Mouse (Mus musculus) fibroblast of lung, adult 2 months (primary cell): ENCODE data around the gene Catip.

Source experiments
- DNase-seq: peaks from one replicate; pipeline ENCODE4 v3.0.0-alpha.2; 2011; ENCODE audit warnings: low read depth

The Catip gene

GRCm38 (mm10) chr1:74400531-74400930, 38.6 kb downstream of the Catip start:
- DNase-seq = no peak

GRCm38 (mm10) chr1:74401015-74401702, 39.3 kb downstream of the Catip start:
- no peak for DNase-seq

DNA sequence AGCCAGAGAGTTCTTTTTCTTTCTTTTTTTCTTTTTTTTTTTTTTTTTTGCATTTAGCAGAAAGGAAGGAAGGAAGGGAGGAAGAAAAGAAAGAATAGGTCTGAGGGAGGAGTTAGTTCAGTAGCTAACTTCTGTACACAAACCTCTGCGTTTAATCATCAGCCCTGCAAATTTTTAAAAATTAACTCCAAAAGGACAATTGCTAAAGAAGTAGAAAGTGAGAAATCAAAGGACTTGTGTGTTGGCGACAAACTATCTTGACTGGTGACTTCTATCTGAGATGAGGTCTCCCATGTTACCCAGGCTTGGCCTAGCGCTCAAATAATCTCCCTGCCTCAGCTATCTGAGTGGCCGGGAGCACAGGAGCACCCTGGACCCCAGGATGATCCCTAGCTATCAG, 42.3 kb downstream of the Catip start:
- DNase-seq = no peak

GRCm38 (mm10) chr1:74408589-74409504, 46.9 kb downstream of the Catip start, which contains the start of gene Vil1:
Vil1 (plus strand) TSS chr1:74409376.
- DNase-seq = no peak

DNA sequence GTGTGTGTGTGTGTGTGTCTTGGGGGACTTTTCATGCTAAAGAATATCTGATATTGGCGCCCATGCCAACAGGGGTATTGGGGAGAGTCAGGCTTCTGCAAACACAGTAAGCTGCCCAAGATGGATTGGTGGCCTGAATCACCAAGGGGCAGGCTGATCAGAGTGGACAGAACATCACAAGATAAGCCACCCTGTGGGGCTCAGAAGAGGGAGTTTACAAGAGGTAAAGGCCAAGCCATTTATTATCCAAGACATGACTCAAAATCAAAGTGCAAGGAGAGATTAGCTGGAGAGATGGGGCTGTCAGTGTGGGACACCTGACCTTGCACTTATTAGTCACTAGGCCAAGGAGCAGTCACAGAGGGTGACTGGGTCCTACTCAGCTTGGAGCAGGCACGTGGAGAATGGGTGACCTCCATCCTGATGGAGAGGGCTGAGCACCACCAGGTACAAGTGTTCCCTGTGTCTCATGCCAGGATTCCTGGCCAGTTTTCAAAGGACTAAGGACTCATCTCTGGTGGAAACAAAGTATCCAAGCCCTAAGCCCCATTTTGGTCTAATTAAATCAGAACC, 49.9 kb downstream of the Catip start:
- no peak for DNase-seq

GRCm38 (mm10) chr1:74412711-74413110, 50.8 kb downstream of the Catip start:
- no peak for DNase-seq

GRCm38 (mm10) chr1:74415143-74415542, 53.2 kb downstream of the Catip start:
- DNase-seq = no peak
